Mouse (Mus musculus): ENCODE results near the gene Vdr. TPM values are rescaled to one million over a fixed set of nuclear protein-coding genes. Genes with fewer than 3 reads are reported as not detected.

The Vdr gene
- total RNA-seq, 2 experiments from 2014 or later = 0.85 TPM; not detected in 1

DNA sequence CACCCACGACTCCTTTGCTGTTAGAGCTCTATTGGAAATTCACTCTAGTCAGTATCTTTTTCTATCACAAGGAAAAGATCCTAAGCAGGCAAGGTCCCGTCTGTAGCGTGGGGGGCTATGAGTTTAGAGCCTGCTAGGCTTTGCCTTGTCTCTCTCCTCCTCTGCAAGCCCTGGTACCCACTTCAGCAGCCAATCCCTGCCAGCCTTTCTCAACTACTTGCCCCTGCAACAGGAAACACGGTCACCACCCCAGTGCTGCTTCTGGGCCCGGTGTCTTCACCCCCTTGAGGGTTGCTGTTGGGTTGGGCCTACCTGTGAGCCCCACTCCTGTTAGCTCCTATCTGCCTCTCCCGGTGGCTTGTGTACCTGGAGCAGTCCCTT is 88.5 kb downstream of the Vdr start:
- ATAC-seq (replicated peaks; ENCODE audit: low FRiP score, low TSS enrichment, poor library complexity, severe bottlenecking) = no peak

GRCm38 (mm10) chr15:97821321-97821982 is 89.0 kb downstream of the Vdr start:
- no peak for ATAC-seq (replicated peaks; ENCODE audit: low FRiP score, low TSS enrichment, poor library complexity, severe bottlenecking)

- ATAC-seq (replicated peaks; ENCODE audit: low FRiP score, low TSS enrichment, poor library complexity, severe bottlenecking) = no peak
Observed at GRCm38 (mm10) chr15:97819937-97820336, 90.5 kb downstream of the Vdr start.

DNA sequence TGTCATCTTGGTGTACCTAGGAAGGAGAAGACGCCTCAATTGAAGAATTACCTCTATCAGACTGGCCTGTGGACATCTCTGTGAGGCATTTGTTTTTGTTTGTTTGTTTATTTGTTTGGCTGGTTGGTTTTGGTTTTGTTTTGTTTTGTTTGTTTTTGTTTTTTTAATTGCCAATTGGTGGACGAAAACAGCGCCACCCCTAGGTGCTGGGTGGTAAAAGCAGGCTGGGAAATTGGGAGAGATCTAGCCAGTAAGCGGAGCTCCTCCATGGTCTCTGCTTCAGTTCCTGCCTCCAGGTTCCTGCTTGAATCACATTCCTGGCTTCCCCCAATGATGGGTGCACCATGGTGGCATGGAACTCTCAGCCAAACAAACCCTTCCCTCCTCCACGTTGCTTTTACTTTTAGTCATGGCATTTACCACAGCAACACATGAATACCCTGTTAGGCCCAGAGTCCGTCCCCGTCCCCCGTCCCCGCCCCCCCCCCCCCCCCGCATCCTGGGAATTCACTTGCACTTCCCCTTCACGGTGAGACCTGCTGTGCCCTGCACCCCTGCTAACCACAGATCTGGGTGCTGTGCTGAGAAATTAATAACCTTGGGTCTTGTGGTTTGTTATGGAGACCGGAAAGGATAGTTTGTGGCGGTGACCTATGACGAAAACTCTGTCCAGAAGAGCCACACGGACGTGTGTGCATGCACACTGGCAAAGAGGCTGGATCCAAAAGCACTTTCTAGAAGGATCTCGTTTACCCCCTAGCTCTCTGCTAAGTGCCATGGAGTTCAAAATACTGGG is 94.0 kb downstream of the Vdr start:
- no peak for ATAC-seq (replicated peaks; ENCODE audit: low FRiP score, low TSS enrichment, poor library complexity, severe bottlenecking)

GRCm38 (mm10) chr15:97815254-97815653 is 95.2 kb downstream of the Vdr start:
- ATAC-seq (replicated peaks; ENCODE audit: low FRiP score, low TSS enrichment, poor library complexity, severe bottlenecking) = no peak

- no peak for ATAC-seq (replicated peaks; ENCODE audit: low FRiP score, low TSS enrichment, poor library complexity, severe bottlenecking)
Observed at GRCm38 (mm10) chr15:97814703-97815102, 95.7 kb downstream of the Vdr start.

DNA sequence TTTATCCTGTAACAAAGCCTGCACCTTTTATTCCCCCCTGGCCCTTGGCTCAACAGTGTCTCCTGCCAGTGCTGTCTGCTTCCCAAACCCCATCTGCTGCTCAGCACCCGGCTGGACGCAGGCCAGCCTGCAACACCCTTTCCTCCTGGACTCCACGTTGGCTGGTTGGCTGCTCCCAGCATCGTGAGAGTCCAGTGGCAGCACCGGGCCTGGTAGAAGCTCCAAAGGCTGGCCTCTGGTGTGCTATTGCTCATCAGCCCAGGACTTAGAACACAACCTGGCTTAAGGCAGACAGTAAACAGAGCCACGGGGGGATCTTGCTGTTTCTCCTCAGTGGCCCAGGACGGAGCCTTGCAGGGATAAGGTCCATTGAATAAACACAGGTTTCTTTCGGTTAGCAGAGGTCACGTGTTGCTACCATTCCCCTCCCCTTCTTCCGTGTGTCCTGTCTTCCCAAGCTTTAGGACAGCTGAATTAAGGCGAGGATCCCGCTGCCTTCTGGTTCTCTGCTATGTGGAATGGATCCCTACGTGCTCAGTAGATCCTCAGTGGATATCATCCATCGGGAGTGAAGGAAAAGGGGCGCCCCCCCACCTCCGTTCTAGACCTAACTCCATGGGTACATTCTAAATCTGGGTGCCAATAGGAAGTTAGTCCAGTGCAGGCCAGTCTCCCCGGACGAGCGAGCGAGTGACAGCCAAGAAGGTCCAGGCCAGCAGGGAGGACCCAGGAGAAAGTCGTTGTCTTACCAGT is 96.8 kb downstream of the Vdr start:
- no peak for ATAC-seq (replicated peaks; ENCODE audit: low FRiP score, low TSS enrichment, poor library complexity, severe bottlenecking)

- no peak for ATAC-seq (replicated peaks; ENCODE audit: low FRiP score, low TSS enrichment, poor library complexity, severe bottlenecking)
Observed at GRCm38 (mm10) chr15:97812875-97813274, 97.6 kb downstream of the Vdr start.

- ATAC-seq (replicated peaks; ENCODE audit: low FRiP score, low TSS enrichment, poor library complexity, severe bottlenecking) = no peak
Observed at GRCm38 (mm10) chr15:97812126-97812525, 98.3 kb downstream of the Vdr start.

- ATAC-seq (replicated peaks; ENCODE audit: low FRiP score, low TSS enrichment, poor library complexity, severe bottlenecking) = no peak
Observed at GRCm38 (mm10) chr15:97811307-97811706, 99.1 kb downstream of the Vdr start.

DNA sequence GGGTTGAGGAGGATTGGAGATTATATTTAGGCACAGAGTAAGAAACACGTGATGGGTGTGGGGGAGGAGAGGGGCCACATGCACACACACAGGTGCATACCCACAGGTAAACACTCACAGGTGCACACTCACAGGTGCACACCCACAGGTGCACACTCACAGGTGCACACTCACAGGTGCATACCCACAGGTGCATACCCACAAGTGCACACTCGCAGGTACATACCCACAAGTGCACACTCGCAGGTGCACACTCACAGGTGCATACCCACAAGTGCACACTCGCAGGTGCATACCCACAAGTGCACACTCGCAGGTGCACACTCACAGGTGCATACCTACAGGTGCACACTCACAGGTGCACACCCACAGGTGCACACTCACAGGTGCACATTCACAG is 100.0 kb downstream of the Vdr start:
- ATAC-seq (replicated peaks; ENCODE audit: low FRiP score, low TSS enrichment, poor library complexity, severe bottlenecking) = no peak

DNA sequence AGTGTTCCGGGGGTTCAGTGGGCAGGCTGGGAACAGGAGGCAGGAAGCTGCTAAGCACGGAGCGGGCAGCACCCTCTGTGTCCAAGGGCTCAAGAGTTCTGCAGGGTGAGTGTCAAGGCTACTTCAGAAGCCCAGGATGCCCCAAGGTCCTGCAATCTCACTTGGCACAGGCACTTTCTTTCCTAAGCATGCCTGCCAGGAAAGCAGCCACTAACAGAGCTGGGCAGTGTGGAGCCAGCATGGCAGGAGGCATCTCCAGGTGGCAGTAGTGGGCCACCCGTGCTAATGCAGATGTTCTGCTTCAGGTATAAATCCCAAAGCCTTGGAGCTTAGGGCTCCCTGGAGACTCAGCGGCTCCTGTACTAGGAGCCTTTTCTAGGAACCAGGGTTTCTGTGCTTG is 100.5 kb downstream of the Vdr start:
- no peak for ATAC-seq (replicated peaks; ENCODE audit: low FRiP score, low TSS enrichment, poor library complexity, severe bottlenecking)

GRCm38 (mm10) chr15:97809206-97809605 is 101.2 kb downstream of the Vdr start:
- no peak for ATAC-seq (replicated peaks; ENCODE audit: low FRiP score, low TSS enrichment, poor library complexity, severe bottlenecking)

DNA sequence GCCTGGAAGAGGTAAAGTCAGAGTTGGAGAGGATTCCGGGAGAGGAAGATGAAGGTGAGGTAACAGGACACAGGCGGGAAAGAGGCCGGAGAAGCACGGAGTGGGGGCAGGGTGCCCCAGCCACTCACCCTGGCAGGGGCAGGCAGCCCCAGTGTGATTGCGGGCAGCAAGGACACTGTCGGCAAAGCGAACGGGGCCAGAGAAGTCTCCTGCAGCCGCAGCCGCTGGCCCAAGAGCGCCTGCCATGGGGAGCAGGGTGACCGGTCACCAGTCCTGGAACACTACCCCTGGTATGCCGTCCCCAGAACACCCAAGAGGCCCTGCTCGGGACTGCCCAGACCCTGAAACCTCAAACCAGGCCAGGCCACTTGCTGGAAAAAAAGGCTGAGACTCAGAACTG is 101.9 kb downstream of the Vdr start:
- ATAC-seq (replicated peaks; ENCODE audit: low FRiP score, low TSS enrichment, poor library complexity, severe bottlenecking) = no peak

DNA sequence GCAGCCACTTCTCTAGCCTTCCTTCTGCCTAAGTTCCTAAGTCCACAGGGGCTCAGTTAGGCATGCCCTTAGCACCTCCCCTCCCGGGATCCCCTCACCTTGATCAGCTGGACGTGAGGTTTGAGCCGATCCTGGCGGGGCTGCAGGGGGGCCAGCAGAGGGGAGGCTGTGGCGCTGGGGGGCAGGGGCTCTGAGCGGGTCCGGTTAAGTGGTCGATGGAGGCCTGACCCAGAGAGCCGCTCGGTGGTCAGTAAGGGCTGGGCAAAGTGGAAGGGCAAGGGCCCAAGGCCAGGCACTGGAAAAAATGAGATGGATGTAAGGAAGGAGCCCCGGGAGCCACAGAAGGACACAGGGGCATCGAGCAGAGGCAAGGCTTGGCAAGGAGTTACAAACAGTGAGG is 102.6 kb downstream of the Vdr start:
- no peak for ATAC-seq (replicated peaks; ENCODE audit: low FRiP score, low TSS enrichment, poor library complexity, severe bottlenecking)

Other genes with a start within 250 kb of the Vdr start
- gene Rpap3, start 204.8 kb downstream of the Vdr start, total RNA-seq (2014; fragmentation: Nextera tagmentation) = 28.7 and 37.9 TPM in 2 replicates
- 43.5 and 48.6 TPM in 2 replicates for gene Rpap3, start 204.8 kb downstream of the Vdr start, total RNA-seq (2017)
- gene Endou, start 179.3 kb downstream of the Vdr start, total RNA-seq (2014; fragmentation: Nextera tagmentation) = 0.87 TPM in 1 of 2 replicates, not detected in the other
- not detected in 2 replicates for gene Endou, start 179.3 kb downstream of the Vdr start, total RNA-seq (2017)
- 12.0 and 13.1 TPM in 2 replicates for gene Rapgef3, start 142.7 kb downstream of the Vdr start, total RNA-seq (2014; fragmentation: Nextera tagmentation)
- gene Rapgef3, start 142.7 kb downstream of the Vdr start, total RNA-seq (2017) = 6.8 and 8.2 TPM in 2 replicates
- gene Slc48a1, start 132.1 kb downstream of the Vdr start, total RNA-seq (2014; fragmentation: Nextera tagmentation) = 91.5 and 112 TPM in 2 replicates
- gene Slc48a1, start 132.1 kb downstream of the Vdr start, total RNA-seq (2017) = 53.7 and 72.6 TPM in 2 replicates
- gene Hdac7, start 66.1 kb downstream of the Vdr start, total RNA-seq (2014; fragmentation: Nextera tagmentation) = 129 and 194 TPM in 2 replicates
- gene Hdac7, start 66.1 kb downstream of the Vdr start, total RNA-seq (2017) = 24.8 and 35.6 TPM in 2 replicates
- gene Tmem106c, start 53.6 kb upstream of the Vdr start, total RNA-seq (2014; fragmentation: Nextera tagmentation) = 20.9 and 35.9 TPM in 2 replicates
- gene Tmem106c, start 53.6 kb upstream of the Vdr start, total RNA-seq (2017) = 13.1 and 18.7 TPM in 2 replicates
- gene Col2a1, start 94.1 kb upstream of the Vdr start, total RNA-seq (2014; fragmentation: Nextera tagmentation) = not detected in 2 replicates
- gene Col2a1, start 94.1 kb upstream of the Vdr start, total RNA-seq (2017) = not detected in 2 replicates
- 69.0 and 74.9 TPM in 2 replicates for gene Pfkm, start 182.0 kb upstream of the Vdr start, total RNA-seq (2014; fragmentation: Nextera tagmentation)
- gene Pfkm, start 182.0 kb upstream of the Vdr start, total RNA-seq (2017) = 63.7 and 89.1 TPM in 2 replicates
- gene Senp1, start 183.1 kb upstream of the Vdr start, total RNA-seq (2014; fragmentation: Nextera tagmentation) = 45.5 and 46.0 TPM in 2 replicates
- gene Senp1, start 183.1 kb upstream of the Vdr start, total RNA-seq (2017) = 35.2 and 39.0 TPM in 2 replicates